Mouse (Mus musculus): Measurements from ENCODE around the gene Cisd1. TPM values are rescaled to one million over a fixed set of nuclear protein-coding genes. Genes with fewer than 3 reads are reported as not detected.

Cisd1 gene
- polyA plus RNA-seq, 1 experiment = 78.9 TPM

- Histone ChIP-seq H3K9me3 (replicated peaks; ENCODE audit: control insufficient read depth, insufficient read depth, low read length, poor library complexity, severe bottlenecking) (no peaks in the 10 kb centered on the region), H3K36me3 (ENCODE audit: control insufficient read depth, insufficient read depth, low read length, poor library complexity, severe bottlenecking) (no peaks in the 10 kb centered on the region), H3K4me1 (ENCODE audit: control insufficient read depth, insufficient read depth, low read length) (peaks cover 2% of the 10 kb centered on the region), H3K27me3 (ENCODE audit: control insufficient read depth, insufficient read depth, low read length, poor library complexity, severe bottlenecking) (no peaks in the 10 kb centered on the region), H3K27ac (ENCODE audit: insufficient read depth, low read length) (no peak overlapping the region), H3K9ac (ENCODE audit: low read depth, poor library complexity, severe bottlenecking) (peak overlapping the region; percentile 58; the same call in 1 of the 2 replicates), H3K4me3 (ENCODE audit: low read depth, low read length) (peak overlapping the region; percentile 32)
- TF ChIP-seq EP300 (IDR thresholded peaks at IDR 0.05; ENCODE audit: insufficient read depth, low read depth, low read length) (no peak), CTCF (IDR thresholded peaks at IDR 0.05; ENCODE audit: low read depth, low read length) (no peak), POLR2A (IDR thresholded peaks at IDR 0.05; ENCODE audit: insufficient read depth, low read length) (no peak)
These were observed 37.4 kb upstream of the Cisd1 start for GRCm38 (mm10) chr10:71382109-71382508.

GRCm38 (mm10) chr10:71381471-71382033 is 36.8 kb upstream of the Cisd1 start:
- H3K36me3 ChIP-seq (ENCODE audit: control insufficient read depth, insufficient read depth, low read length, poor library complexity, severe bottlenecking) = peaks cover 5% of the 10 kb centered on the region
- H3K27me3 ChIP-seq (ENCODE audit: control insufficient read depth, insufficient read depth, low read length, poor library complexity, severe bottlenecking) = no peaks in the 10 kb centered on the region
- no peaks in the 10 kb centered on the region for H3K9me3 ChIP-seq (replicated peaks; ENCODE audit: control insufficient read depth, insufficient read depth, low read length, poor library complexity, severe bottlenecking)
- peak overlapping the region; percentile 28 for H3K4me3 ChIP-seq (ENCODE audit: low read depth, low read length)
- peaks cover 2% of the 10 kb centered on the region for H3K4me1 ChIP-seq (ENCODE audit: control insufficient read depth, insufficient read depth, low read length)
- no peak for TF ChIP-seq CTCF (IDR thresholded peaks at IDR 0.05; ENCODE audit: low read depth, low read length)
- TF ChIP-seq EP300 (IDR thresholded peaks at IDR 0.05; ENCODE audit: insufficient read depth, low read depth, low read length) = no peak
- TF ChIP-seq POLR2A (IDR thresholded peaks at IDR 0.05; ENCODE audit: insufficient read depth, low read length) = no peak
- peak overlapping the region; percentile 5; the same call in 1 of the 2 replicates for H3K27ac ChIP-seq (ENCODE audit: insufficient read depth, low read length)
- H3K9ac ChIP-seq (ENCODE audit: low read depth, poor library complexity, severe bottlenecking) = peak overlapping the region; percentile 58; the same call in 1 of the 2 replicates

- Histone ChIP-seq H3K27me3 (ENCODE audit: control insufficient read depth, insufficient read depth, low read length, poor library complexity, severe bottlenecking) (no peaks in the 10 kb centered on the region), H3K9me3 (replicated peaks; ENCODE audit: control insufficient read depth, insufficient read depth, low read length, poor library complexity, severe bottlenecking) (no peaks in the 10 kb centered on the region), H3K36me3 (ENCODE audit: control insufficient read depth, insufficient read depth, low read length, poor library complexity, severe bottlenecking) (peaks cover 8% of the 10 kb centered on the region), H3K4me3 (ENCODE audit: low read depth, low read length) (no peak overlapping the region), H3K4me1 (ENCODE audit: control insufficient read depth, insufficient read depth, low read length) (peaks cover 2% of the 10 kb centered on the region), H3K27ac (ENCODE audit: insufficient read depth, low read length) (no peak overlapping the region), H3K9ac (ENCODE audit: low read depth, poor library complexity, severe bottlenecking) (no peak overlapping the region)
- TF ChIP-seq EP300 (IDR thresholded peaks at IDR 0.05; ENCODE audit: insufficient read depth, low read depth, low read length) (no peak), POLR2A (IDR thresholded peaks at IDR 0.05; ENCODE audit: insufficient read depth, low read length) (no peak), CTCF (IDR thresholded peaks at IDR 0.05; ENCODE audit: low read depth, low read length) (no peak)
These were observed 35.7 kb upstream of the Cisd1 start for GRCm38 (mm10) chr10:71380406-71380805.

- TF ChIP-seq EP300 (IDR thresholded peaks at IDR 0.05; ENCODE audit: insufficient read depth, low read depth, low read length) (no peak), POLR2A (IDR thresholded peaks at IDR 0.05; ENCODE audit: insufficient read depth, low read length) (no peak), CTCF (IDR thresholded peaks at IDR 0.05; ENCODE audit: low read depth, low read length) (no peak)
- no peaks in the 10 kb centered on the region for H3K4me1 ChIP-seq (ENCODE audit: control insufficient read depth, insufficient read depth, low read length)
- no peaks in the 10 kb centered on the region for H3K27me3 ChIP-seq (ENCODE audit: control insufficient read depth, insufficient read depth, low read length, poor library complexity, severe bottlenecking)
- no peak overlapping the region for H3K4me3 ChIP-seq (ENCODE audit: low read depth, low read length)
- H3K27ac ChIP-seq (ENCODE audit: insufficient read depth, low read length) = no peak overlapping the region
- H3K9ac ChIP-seq (ENCODE audit: low read depth, poor library complexity, severe bottlenecking) = no peak overlapping the region
- no peaks in the 10 kb centered on the region for H3K9me3 ChIP-seq (replicated peaks; ENCODE audit: control insufficient read depth, insufficient read depth, low read length, poor library complexity, severe bottlenecking)
- peaks cover 20% of the 10 kb centered on the region for H3K36me3 ChIP-seq (ENCODE audit: control insufficient read depth, insufficient read depth, low read length, poor library complexity, severe bottlenecking)
These were observed 31.3 kb upstream of the Cisd1 start for GRCm38 (mm10) chr10:71376014-71376413.

DNA sequence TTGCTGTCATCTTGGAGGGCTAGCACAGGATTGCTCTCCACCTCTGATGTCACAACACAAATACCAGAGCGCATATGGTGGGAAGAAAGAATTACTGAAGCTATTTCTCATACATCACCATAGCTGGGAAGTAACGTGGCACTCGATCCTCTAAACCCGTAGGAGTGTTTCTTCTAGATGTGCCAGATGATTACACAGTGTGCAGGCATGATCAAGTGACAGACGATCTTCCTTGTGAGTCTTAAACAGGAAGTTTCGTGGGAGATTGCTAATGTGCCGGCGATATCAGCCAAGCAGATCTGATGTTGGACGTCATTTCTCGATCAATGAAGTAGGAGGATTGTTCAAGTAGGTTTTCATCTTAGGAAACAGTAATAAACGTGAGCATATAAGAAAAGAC is 29.0 kb upstream of the Cisd1 start:
- Histone ChIP-seq H3K27ac (ENCODE audit: insufficient read depth, low read length) (no peak overlapping the region), H3K9ac (ENCODE audit: low read depth, poor library complexity, severe bottlenecking) (no peak overlapping the region), H3K9me3 (replicated peaks; ENCODE audit: control insufficient read depth, insufficient read depth, low read length, poor library complexity, severe bottlenecking) (no peaks in the 10 kb centered on the region), H3K4me1 (ENCODE audit: control insufficient read depth, insufficient read depth, low read length) (no peaks in the 10 kb centered on the region), H3K4me3 (ENCODE audit: low read depth, low read length) (no peak overlapping the region), H3K27me3 (ENCODE audit: control insufficient read depth, insufficient read depth, low read length, poor library complexity, severe bottlenecking) (no peaks in the 10 kb centered on the region), H3K36me3 (ENCODE audit: control insufficient read depth, insufficient read depth, low read length, poor library complexity, severe bottlenecking) (peaks cover 20% of the 10 kb centered on the region)
- TF ChIP-seq EP300 (IDR thresholded peaks at IDR 0.05; ENCODE audit: insufficient read depth, low read depth, low read length) (no peak), CTCF (IDR thresholded peaks at IDR 0.05; ENCODE audit: low read depth, low read length) (no peak), POLR2A (IDR thresholded peaks at IDR 0.05; ENCODE audit: insufficient read depth, low read length) (no peak)

DNA sequence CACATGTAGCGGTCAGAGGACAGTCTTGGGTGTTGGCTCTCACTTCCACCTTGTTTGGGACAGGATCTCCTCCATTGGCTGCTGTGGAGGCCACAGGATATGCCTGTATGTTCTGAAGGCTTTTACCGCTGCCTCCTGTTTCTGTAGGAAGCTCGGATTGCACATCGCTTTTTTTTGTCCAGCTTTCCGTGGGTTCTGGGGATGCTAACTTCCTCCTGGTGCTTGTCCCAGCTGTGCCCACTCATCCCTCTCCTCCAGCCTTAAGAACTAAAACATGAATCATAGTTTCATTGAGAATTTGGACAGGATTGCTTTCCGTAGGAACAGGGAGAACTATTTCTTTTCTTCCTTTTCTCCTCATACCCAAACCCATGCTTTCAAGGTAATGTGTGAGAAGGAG is 27.1 kb upstream of the Cisd1 start:
- H3K4me1 ChIP-seq (ENCODE audit: control insufficient read depth, insufficient read depth, low read length) = no peaks in the 10 kb centered on the region
- H3K27ac ChIP-seq (ENCODE audit: insufficient read depth, low read length) = no peak overlapping the region
- TF ChIP-seq EP300 (IDR thresholded peaks at IDR 0.05; ENCODE audit: insufficient read depth, low read depth, low read length) = no peak
- no peak for TF ChIP-seq POLR2A (IDR thresholded peaks at IDR 0.05; ENCODE audit: insufficient read depth, low read length)
- TF ChIP-seq CTCF (IDR thresholded peaks at IDR 0.05; ENCODE audit: low read depth, low read length) = no peak
- no peak overlapping the region for H3K9ac ChIP-seq (ENCODE audit: low read depth, poor library complexity, severe bottlenecking)
- no peaks in the 10 kb centered on the region for H3K27me3 ChIP-seq (ENCODE audit: control insufficient read depth, insufficient read depth, low read length, poor library complexity, severe bottlenecking)
- H3K4me3 ChIP-seq (ENCODE audit: low read depth, low read length) = no peak overlapping the region
- no peaks in the 10 kb centered on the region for H3K9me3 ChIP-seq (replicated peaks; ENCODE audit: control insufficient read depth, insufficient read depth, low read length, poor library complexity, severe bottlenecking)
- H3K36me3 ChIP-seq (ENCODE audit: control insufficient read depth, insufficient read depth, low read length, poor library complexity, severe bottlenecking) = peaks cover 19% of the 10 kb centered on the region

All from ES-Bruce4 (cell line).